Mouse (Mus musculus) hematopoietic stem cell, adult 5-6 weeks (primary cell): Measurements from ENCODE around the gene Uvrag. TPM values are rescaled to one million over a fixed set of nuclear protein-coding genes. Genes with fewer than 3 reads are reported as not detected.

Experiments used
- ATAC-seq, 2 experiments: fragments of 125-278 bp in 1 of 2; replicated peaks in 1 of 2; 2 replicates each; pipeline ENCODE4 v1.8.0; 2016 to 2017; ENCODE audit warnings: inconsistent platforms in 2 of 2, mild to moderate bottlenecking in 2 of 2, moderate number of reproducible peaks in 2 of 2, low read depth in 1 of 2, moderate TSS enrichment in 1 of 2; ENCODE audit not compliant: low FRiP score in 2 of 2, poor library complexity in 2 of 2, severe bottlenecking in 2 of 2, insufficient read depth in 1 of 2, low TSS enrichment in 1 of 2
- total RNA-seq: library from RNA; stranded (forward); fragments of 172-1452, 232-1000 nt; gene quantifications from 2 replicates; pipeline ENCODE4 v1.2.3, GENCODE M21; 2017

Uvrag gene
- total RNA-seq, result 34.4 and 39.3 TPM in 2 replicates

DNA sequence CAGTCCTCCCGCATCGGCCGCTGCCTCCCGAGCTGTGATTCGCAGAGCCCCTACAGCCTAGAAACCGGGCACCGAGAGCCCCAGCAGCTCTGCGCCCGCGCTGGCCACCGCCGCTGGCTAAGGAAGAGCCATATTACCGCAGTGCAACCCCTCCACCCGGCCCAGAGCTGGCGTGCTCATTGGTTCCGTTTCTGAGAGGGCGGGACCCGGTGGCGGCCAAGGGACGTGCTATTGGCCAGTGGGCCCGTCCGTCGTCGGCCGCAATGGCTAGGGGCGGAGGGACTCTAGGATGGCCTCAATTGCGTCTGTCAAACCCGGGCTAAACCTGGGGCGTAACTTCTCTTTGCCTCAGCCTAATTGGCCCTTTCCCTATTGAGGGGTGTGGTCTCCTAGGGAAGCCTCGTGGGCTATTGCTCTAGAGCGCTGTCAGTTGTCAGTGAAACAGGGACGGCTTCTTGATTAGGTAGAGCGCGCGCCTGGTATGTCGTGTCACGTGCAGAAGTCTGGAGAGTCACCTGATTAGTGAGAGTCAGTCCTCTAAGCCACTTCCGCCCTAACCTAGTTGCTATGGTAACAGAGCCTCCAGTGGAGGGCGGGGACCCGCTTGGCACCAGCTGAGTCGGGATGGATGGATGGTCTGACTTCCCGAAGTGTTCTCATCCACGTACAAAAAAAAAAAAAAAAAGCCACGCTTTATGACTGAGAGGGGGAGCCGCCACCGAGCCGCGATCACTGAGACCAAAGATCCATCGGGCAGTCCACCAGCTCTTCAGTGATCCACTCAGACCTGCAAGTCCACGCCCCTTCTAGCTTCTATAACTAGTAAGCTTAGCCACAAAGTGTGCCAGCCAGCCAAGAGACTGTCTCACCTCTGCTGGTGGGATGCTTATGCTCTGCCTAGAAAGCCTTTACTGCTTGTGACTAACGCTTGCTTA lies at the start of gene Uvrag:
Gene Uvrag, minus strand, starts transcription at position 158 of the 935 bp plus-strand sequence.
- ATAC-seq, result peak; percentile 95 to 96

DNA sequence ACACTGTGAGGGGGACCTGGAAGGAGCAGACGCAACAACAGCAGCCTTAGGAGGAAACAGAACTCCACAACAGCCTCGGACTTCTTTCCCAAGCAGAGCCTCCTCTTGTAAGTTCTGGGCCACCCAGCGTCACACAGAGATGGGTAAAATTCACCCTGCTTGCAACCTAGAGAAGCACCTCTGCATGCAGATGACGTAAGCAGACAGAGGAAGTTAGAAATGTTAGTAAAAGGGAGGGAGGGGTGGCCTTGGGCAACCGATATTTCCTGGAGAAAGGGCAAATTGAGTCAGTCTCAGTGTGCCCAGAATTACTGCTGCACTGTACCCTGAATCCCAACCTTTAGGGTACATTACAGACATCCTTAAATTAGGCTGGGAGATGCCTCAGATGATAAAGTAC lies 48.9 kb upstream of the Uvrag start:
- ATAC-seq, result peak; percentile 22 to 61; a peak in 1 of 4 replicates

DNA sequence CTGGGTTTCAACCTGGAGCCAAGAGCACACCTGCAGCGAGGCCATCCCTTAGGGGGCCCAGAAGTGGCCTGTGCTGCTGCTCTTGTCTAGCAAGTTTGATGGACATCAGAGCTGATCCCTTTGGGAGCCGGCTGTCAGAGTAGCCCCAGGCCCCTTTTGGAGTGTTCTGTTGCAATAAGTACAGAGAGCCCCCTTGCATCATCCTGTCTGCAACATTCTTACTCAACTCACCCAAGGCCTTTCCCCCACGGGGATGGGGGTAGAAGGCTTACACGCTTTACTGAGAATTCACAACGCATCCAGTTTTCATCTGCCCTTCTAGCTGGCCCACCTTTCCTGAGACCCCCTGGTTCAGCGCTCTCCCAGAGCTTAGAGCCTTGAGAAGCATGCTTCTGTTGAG lies 47.7 kb upstream of the Uvrag start:
- peak in 1 of 2 experiments; percentile 21; a peak in 1 of 4 replicates for ATAC-seq

DNA sequence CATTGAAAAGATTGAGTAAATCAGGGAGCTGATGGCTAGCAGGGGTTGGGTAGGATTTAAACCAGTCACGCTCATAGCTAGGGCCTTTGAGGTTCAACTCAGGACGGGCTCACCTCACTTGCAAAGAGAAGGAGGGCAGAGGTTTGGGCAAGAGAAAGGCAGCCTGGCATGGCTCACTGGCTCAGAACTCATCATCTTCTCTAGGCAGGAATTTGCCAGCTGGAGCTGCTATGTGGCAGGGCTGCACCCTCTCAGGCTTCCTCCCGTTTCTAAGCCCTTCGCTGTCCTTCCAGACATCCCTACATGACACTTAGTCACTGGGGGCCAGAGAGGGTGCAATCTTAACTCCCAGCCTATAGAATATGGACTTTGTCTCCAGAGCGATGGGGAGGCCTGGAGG lies 46.5 kb upstream of the Uvrag start:
- ATAC-seq, result no peak

DNA sequence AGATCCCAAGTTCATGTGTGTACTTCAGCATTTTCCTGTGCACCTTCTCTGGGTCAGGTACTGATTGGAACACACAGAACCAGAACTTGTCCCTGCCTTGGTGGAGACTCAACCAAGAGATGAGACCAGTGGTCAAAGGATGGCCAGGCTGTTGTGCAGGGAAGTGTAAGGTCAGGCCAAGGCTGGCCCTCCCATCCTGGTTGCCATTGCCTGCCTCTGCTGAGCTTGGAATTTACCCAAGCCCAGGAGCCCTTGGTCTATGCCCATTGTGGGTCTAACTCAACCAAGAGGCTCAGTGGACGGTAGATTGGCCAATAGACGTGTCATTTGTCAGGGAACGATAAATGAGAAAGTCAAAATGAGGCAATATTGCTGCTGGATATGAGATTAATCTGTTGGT lies 44.5 kb upstream of the Uvrag start:
- ATAC-seq, result no peak

DNA sequence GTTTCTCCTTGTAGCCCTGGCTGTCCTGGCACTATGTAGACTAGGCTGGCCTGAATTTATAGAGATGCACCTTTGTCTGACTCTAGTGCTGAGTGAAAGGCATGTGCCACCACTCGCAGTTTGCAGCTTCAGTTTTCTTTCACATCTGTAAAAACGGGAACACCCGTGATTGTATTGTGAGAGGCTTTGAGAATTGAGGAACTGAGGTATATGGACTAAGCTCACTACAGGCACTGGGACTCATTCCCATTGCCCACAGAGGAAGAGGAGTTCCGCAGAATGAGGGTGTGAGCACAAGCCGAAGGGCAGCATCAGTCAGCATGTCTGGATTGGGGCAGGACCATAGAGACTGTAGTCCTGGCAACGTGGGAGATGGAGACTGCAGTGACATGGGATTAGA lies 42.8 kb upstream of the Uvrag start:
- peak; percentile 39 to 43 for ATAC-seq

DNA sequence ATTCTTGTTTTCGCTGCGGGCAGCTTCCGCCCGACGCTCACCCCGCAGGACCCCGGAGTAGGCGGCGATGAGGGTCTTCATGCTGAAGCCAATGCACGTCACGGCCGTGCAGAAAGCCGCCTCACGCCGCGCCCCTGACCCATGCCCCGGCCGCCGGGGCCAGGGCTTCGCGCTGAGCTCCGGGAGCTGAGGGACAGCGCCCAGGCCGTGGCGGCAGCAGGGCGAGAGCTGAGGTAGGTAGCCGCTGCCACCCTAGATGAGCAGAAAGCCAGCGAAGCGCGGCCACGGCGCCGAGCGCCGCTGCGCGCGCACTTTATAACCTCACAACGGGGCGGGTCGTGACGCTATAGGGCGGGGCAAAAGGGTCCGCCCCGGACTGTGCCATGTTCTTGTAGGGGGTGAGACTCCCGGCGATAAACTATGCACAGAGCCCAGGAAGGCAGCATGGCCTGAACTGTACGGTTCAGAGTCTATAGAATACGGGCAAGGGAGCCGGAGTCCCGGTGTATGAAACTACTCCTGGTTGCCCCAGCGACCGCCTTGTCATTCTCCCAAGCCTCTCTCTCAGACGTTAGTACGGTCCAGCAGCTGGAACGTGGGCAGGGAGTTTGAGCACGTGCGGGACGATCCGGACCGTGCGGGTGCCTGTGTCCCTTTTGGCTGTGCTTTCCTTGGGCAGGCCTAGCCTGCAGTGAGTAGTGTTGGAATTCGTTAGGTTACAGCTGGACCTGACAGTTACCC lies 41.7 kb upstream of the Uvrag start, which contains the start of gene Dgat2:
Gene Dgat2, minus strand, starts transcription at position 288 of the 741 bp plus-strand sequence.
- ATAC-seq, result peak; percentile 69 to 81

DNA sequence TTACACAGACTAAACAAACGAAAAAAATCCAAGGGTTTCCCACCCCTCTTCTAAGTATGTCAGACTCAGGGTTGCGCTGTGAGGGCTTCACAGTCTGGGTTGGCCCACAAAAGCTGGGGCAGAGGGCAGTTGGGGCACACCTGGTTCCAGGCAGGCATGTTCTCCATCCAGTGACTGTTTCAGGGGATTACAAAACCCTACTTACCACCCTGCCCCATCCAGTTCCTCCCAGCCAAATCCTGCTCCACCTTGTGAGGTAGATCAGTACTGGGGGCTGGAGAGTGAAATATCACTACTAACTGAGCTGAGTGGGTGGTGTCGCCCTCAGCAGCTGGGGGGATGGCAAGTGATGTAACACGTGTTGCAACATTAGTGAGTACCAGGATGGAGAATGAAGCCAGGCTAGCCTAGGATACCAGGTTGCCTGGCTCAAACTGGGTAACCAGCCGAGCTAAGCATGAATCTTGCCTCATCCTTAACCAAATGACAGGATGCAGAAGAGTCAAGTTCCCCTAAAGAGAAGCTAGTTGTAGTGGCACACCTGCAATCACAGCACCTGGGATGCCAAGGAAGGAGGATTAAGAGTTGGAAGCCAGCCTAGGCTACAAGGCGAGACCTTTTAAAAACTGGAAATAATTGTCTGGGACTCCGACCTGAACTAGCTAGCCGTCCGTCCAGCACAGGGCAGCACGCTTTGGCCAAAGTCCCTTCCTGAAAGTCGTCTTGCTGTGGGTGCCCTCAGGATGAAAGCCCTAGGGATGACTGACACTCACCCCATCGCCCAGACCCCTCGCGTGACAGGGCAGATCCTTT lies 40.9 kb upstream of the Uvrag start:
- peak in 1 of 2 experiments; percentile 24; a peak in 1 of 4 replicates for ATAC-seq

DNA sequence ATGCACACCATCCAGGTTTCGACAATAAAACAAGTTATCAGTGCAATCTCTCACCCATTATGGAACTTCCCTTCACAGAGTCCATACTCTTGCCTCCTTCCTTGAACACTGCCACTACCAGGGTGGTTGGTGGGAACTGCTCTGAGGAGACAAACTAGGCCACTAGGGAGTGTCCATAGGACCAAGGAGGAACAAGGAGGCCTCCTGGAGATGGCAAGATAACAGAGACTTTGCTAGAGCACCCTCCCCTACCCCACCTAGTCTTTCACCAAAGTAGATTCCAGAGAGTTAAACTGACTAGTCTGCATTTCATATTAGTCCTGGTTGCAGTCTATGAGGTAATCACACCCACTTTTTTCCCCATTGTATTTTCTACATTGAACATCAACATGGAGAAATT lies 39.2 kb upstream of the Uvrag start:
- ATAC-seq, result no peak

DNA sequence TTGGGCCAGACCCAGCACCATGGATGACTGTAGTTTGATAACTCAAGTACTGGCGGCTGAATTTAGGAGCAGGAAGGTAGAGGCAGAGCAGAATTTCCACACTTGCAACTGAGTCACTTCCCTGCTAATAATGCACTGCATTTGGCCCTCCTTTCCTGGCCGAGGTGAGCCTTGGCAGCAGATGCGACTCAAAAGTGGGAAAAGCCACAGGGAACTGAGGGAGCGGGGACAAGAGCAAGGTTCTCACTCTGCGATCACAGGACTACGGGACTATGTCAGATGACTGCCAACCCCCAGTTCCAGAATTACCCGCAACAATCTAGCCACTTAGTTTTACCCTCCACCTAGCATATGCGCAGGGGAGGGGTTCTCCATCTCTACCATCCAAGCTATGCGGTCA lies 38.3 kb upstream of the Uvrag start:
- no peak for ATAC-seq

DNA sequence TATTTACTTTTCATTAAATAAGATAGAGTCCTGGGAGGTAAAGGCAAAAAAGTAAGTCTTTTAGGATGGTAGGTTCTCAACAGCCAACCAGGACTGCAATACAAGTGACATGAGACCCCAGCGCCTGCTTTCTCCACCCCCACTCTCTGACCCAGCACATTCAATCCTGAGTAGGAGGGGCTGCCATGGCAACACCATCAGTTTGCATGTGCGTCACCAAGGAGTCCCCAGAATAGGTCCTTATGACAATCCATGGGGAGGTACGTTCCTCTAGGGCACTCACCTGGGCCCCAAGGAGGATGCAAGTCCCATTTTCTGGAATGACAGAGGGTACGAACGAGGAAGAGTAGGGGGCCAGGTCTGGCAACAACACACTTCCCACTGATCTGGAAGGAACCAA lies 36.4 kb upstream of the Uvrag start:
- no peak for ATAC-seq

DNA sequence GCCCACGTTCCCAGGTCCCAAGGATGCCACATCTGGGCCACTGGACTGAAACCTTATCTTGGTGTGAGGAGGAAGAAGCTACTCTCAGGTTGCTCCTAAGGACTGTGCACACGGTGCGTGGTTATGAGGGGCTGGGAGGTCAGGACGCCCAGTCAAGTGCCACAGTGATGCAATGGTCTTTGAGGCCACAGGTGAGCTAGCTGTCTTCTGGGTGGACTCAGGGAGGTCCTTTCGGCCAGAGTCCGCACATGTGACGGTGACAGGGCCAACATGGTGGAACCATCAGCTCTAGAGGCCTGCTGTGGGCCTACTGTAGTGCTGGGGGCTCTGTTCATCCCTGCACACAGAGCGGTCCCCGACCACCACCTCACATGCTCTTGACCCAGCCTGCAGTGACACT lies 34.7 kb upstream of the Uvrag start:
- ATAC-seq, result no peak

DNA sequence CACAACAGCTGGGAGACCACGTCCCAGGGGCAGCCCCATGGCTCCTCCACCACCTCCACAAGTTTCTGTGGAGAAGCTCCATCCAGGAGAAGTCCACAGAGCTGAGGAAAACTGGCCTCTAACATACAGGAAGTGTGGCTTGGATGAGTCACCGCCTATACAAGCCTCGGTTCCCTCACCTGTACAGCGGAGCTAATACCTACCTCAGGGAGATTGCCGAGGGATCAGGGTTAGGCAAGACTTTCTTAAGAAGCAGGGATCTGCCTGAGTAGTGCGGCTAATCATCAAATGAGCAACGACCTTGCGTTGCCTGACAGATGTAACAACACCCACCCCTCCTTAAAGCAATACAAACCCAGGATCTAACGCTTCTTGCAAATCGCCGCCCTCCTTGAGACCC lies 34.2 kb upstream of the Uvrag start:
- ATAC-seq, result no peak

DNA sequence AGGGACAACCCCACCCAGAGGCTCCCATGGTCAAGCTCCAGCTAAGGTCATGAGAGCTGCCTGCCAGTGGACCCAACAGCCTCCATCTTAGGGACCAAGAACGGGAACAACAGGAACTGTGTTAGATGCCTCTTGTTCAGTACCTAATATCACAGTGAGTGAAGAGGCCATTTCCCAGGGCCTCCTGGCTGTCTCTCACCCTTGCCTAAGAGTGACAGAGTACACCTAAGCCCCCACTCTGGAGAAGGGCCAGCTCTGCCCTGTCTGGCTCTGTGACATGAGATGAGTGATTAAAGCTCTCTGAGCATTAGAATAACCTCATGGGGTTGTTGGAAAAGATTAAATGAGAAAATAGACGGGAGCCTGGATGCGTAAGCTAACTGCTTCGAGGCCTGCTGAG lies 33.1 kb upstream of the Uvrag start:
- ATAC-seq, result no peak

DNA sequence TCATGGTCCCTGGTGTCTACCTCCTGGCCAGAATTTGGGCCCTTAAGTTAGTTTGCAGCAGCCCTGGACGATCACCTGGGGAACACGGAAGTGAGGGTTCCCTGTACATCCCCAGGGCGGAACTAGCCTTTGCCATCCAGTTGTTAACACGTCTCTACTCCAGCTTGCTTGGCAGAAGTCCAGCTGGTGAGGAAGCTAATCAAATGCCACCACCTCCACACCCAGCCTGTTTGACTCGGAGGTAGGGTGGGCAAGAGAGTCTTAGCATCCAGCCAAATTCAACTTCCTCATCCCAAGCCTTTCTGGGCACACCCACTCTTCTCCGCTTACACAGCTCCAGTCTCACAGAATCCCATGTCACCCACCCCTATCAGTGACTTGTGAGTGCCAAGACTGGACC lies 32.0 kb upstream of the Uvrag start:
- peak; percentile 44 to 70 for ATAC-seq

DNA sequence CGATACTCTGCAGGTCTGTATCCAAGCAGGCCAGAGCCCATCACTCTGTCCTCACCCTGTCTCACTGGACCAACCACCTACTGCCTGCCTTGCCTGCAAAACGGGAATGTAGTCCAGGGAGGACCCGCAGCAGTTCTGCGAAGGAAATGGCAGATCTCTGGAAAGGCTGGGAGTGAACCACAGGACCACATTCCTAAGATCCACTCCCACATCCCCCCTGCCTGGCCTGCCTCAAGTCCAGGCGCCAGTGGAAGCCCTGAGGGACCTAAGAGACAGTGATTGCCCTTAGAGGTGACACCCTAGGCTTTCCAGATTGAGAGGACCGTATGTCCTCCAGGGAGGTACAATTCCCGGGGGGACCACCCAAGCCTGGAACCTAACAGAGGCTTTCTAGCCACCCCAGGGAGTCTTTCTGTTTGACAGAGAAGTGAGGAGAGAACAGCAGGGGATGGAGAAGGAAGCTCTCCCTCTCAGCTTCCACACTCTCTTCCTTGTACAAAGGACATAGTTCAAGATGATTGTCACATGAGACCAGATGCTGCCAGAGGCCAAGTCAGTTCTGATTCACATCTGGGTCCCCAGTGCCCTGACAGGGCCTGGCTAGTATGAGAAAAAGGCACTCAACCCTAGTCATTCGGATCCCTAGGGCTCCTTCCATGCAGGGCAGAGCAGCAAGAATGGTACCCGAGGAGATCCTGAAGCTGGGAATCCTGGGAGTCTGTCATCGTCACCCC lies 31.0 kb upstream of the Uvrag start:
- no peak for ATAC-seq

DNA sequence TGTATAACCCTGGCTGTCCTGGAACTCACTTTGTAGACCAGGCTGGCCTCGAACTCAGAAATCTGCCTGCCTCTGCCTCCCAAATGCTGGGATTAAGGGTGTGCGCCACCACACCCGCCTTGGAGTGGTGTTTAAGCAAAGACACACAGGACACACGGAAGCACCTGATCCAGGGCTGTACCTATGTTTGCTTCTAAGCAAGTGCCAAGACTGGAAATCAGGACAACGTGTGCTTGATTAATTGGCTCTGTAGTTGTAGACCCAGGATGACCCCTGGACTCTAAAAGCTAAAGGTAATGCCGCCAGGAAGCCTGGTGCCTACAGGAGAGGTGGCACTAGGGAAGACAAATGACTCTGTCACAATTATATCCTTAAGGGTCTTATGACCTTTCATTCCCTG lies 29.6 kb upstream of the Uvrag start:
- no peak for ATAC-seq
